Mouse (Mus musculus) myocyte (in vitro differentiated cells): ENCODE measurements at regions not wholly inside any gene's neighbourhood (a gene's known extent, or its start where the extent isn't known, plus 50 kb on each side); places are given as distances from the start of the nearest gene placed in this dataset.

Experiments used
- H3K27me3 ChIP-seq: one replicate; pipeline ENCODE4 v1.6.1; 2011; ENCODE audit not compliant: control insufficient read depth, insufficient read depth, insufficient read length
- H3K36me3 ChIP-seq: one replicate; pipeline ENCODE4 v1.6.1; 2011; ENCODE audit not compliant: control insufficient read depth, insufficient read depth
- H3K4me2 ChIP-seq: one replicate; pipeline ENCODE4 v1.6.1; 2011; ENCODE audit warnings: low read depth, control low read depth
- H3K4me3 ChIP-seq: one replicate; pipeline ENCODE4 v1.5.1; 2011; ENCODE audit warnings: mild to moderate bottlenecking, control low read depth, moderate library complexity
- H3K79me2 ChIP-seq: one replicate; pipeline ENCODE4 v1.6.1; 2011; ENCODE audit not compliant: control insufficient read depth, insufficient read depth
- H3ac ChIP-seq: one replicate; pipeline ENCODE4 v1.6.1; 2011; ENCODE audit not compliant: control insufficient read depth, insufficient read length
- CEBPB ChIP-seq: IDR thresholded peaks from 2 replicates; pipeline ENCODE4 v1.6.1; 2011; ENCODE audit warnings: mild to moderate bottlenecking, moderate library complexity; ENCODE audit not compliant: poor library complexity, insufficient read depth, severe bottlenecking
- E2F4 ChIP-seq: IDR thresholded peaks from one replicate; pipeline ENCODE4 v1.6.1; 2011; ENCODE audit warnings: mild to moderate bottlenecking, control low read depth, moderate library complexity; ENCODE audit not compliant: insufficient read depth
- MAX ChIP-seq: IDR thresholded peaks from one replicate; pipeline ENCODE4 v1.6.1; 2011; ENCODE audit warnings: low read depth, mild to moderate bottlenecking, control low read depth
- MYOD1 ChIP-seq, 3 experiments: IDR thresholded peaks; one replicate each; pipeline ENCODE4 v1.6.1; 2011; ENCODE audit warnings: control low read depth in 2 of 3, low read depth in 2 of 3, mild to moderate bottlenecking in 2 of 3, moderate library complexity in 1 of 3; ENCODE audit not compliant: insufficient read length in 2 of 3, control insufficient read depth in 1 of 3
- MYOG ChIP-seq, 3 experiments: IDR thresholded peaks; one replicate each; pipeline ENCODE4 v1.6.1; 2011; ENCODE audit warnings: control low read depth in 2 of 3, low read depth in 2 of 3, mild to moderate bottlenecking in 2 of 3; ENCODE audit not compliant: insufficient read length in 2 of 3, control insufficient read depth in 1 of 3, insufficient read depth in 1 of 3
- POLR2A ChIP-seq: IDR thresholded peaks from one replicate; pipeline ENCODE4 v1.6.1; 2011; ENCODE audit warnings: low read depth, mild to moderate bottlenecking, control low read depth, moderate library complexity; ENCODE audit not compliant: insufficient read length
- POLR2AphosphoS2 ChIP-seq: IDR thresholded peaks from one replicate; pipeline ENCODE4 v1.6.1; 2011; ENCODE audit warnings: low read depth, control low read depth; ENCODE audit not compliant: insufficient read length
- REST ChIP-seq: IDR thresholded peaks from one replicate; pipeline ENCODE4 v1.6.1; 2011; ENCODE audit warnings: mild to moderate bottlenecking, control low read depth, moderate library complexity; ENCODE audit not compliant: insufficient read depth, insufficient read length
- SRF ChIP-seq: IDR thresholded peaks from one replicate; pipeline ENCODE4 v1.6.1; 2011; ENCODE audit warnings: low read depth; ENCODE audit not compliant: control insufficient read depth, insufficient read length
- TCF12 ChIP-seq: IDR thresholded peaks from one replicate; pipeline ENCODE4 v1.6.1; 2011; ENCODE audit warnings: mild to moderate bottlenecking, control low read depth; ENCODE audit not compliant: poor library complexity, insufficient read depth, severe bottlenecking
- TCF3 ChIP-seq: IDR thresholded peaks from one replicate; pipeline ENCODE4 v1.6.1; 2011; ENCODE audit warnings: low read depth, control low read depth; ENCODE audit not compliant: insufficient read length
- USF1 ChIP-seq: IDR thresholded peaks from one replicate; pipeline ENCODE4 v1.6.1; 2011; ENCODE audit warnings: low read depth, mild to moderate bottlenecking, control low read depth, moderate library complexity

DNA sequence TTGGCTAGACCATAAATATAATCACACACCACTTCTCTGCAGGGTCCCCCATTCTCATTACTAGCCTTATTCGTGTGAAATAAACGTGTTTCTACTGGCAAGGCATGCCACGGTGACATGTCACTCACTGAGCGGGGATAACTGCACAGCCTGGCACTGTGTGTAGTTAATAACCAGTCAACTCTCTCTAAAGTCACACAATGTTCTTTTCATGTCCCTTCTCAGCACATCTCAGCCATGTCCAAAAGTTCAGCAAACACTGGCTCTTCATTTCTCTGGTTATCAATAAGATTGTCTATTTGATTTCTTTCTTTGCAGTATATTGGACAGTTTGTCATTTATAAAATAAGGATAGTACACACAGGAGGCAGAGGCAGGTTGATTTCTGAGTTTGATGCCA, 66.9 kb upstream of the Ak4 start:
- Histone ChIP-seq H3K4me3 (no peak overlapping the region), H3ac (no peak overlapping the region), H3K36me3 (no peaks in the 10 kb centered on the region), H3K4me2 (no peak overlapping the region), H3K27me3 (no peaks in the 10 kb centered on the region), H3K79me2 (no peaks in the 10 kb centered on the region)
- TF ChIP-seq MAX = no peak
- no peak for TF ChIP-seq REST
- TF ChIP-seq E2F4 = no peak
- no peak for TF ChIP-seq MYOG (IDR thresholded peaks at IDR 0.05; ENCODE audit: control insufficient read depth in 1 of 3, insufficient read depth in 1 of 3, insufficient read length in 2 of 3, low read depth in 2 of 3)
- no peak for TF ChIP-seq USF1

DNA sequence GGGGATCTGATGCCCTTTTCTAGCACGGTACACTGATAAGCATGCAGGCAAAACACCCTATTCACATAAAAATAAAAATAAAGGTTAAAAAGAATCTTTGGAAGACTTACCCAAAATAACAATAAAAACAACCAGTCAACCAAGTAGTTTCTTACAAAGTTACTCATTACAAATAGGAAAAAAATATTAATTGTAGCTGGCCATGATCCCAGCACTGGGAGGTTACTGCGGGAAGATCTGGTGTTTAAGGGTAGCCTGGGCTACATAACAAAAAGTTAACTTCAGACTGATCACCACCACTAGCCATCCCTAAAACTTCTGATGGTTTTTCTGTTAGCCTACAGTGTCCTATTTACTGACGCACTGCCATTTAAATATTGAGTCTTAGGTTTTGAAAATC, 67.4 kb upstream of the Ak4 start:
- Histone ChIP-seq H3K27me3 (no peaks in the 10 kb centered on the region), H3K36me3 (no peaks in the 10 kb centered on the region), H3K4me2 (no peak overlapping the region), H3K79me2 (no peaks in the 10 kb centered on the region), H3ac (no peak overlapping the region), H3K4me3 (no peak overlapping the region)
- TF ChIP-seq MAX = no peak
- TF ChIP-seq CEBPB = no peak
- TF ChIP-seq POLR2AphosphoS2 = no peak
- TF ChIP-seq MYOD1 (IDR thresholded peaks at IDR 0.05; ENCODE audit: control insufficient read depth in 1 of 3, insufficient read length in 2 of 3, low read depth in 2 of 3) = no peak
- no peak for TF ChIP-seq SRF
- TF ChIP-seq E2F4 = no peak
- no peak for TF ChIP-seq TCF3
- TF ChIP-seq MYOG (IDR thresholded peaks at IDR 0.05; ENCODE audit: control insufficient read depth in 1 of 3, insufficient read depth in 1 of 3, insufficient read length in 2 of 3, low read depth in 2 of 3) = no peak
- TF ChIP-seq REST = no peak
- TF ChIP-seq POLR2A = no peak
- no peak for TF ChIP-seq TCF12
- TF ChIP-seq USF1 = no peak

- TF ChIP-seq POLR2A (no peak), MAX (no peak), CEBPB (no peak), TCF12 (no peak), MYOD1 (IDR thresholded peaks at IDR 0.05; ENCODE audit: control insufficient read depth in 1 of 3, insufficient read length in 2 of 3, low read depth in 2 of 3) (no peak), E2F4 (no peak), POLR2AphosphoS2 (no peak)
- Histone ChIP-seq H3K4me2 (no peak overlapping the region), H3K4me3 (no peak overlapping the region), H3K36me3 (no peaks in the 10 kb centered on the region), H3ac (no peak overlapping the region), H3K27me3 (no peaks in the 10 kb centered on the region), H3K79me2 (no peaks in the 10 kb centered on the region)
Measured at GRCm38 (mm10) chr4:101350656-101351055, 68.4 kb upstream of the Ak4 start.

GRCm38 (mm10) chr4:101350222-101350621, 68.9 kb upstream of the Ak4 start:
- H3K27me3 ChIP-seq = no peaks in the 10 kb centered on the region
- H3K79me2 ChIP-seq = no peaks in the 10 kb centered on the region
- no peaks in the 10 kb centered on the region for H3K36me3 ChIP-seq
- no peak for TF ChIP-seq REST
- TF ChIP-seq POLR2A = no peak
- TF ChIP-seq E2F4 = no peak
- no peak for TF ChIP-seq MYOD1 (IDR thresholded peaks at IDR 0.05; ENCODE audit: control insufficient read depth in 1 of 3, insufficient read length in 2 of 3, low read depth in 2 of 3)
- TF ChIP-seq POLR2AphosphoS2 = no peak
- no peak for TF ChIP-seq SRF
- TF ChIP-seq CEBPB = no peak
- no peak for TF ChIP-seq MAX
- TF ChIP-seq TCF12 = no peak
- no peak for TF ChIP-seq TCF3
- no peak overlapping the region for H3ac ChIP-seq
- no peak overlapping the region for H3K4me2 ChIP-seq
- H3K4me3 ChIP-seq = no peak overlapping the region

- no peak overlapping the region for H3ac ChIP-seq
- no peak overlapping the region for H3K4me3 ChIP-seq
- H3K36me3 ChIP-seq = no peaks in the 10 kb centered on the region
- H3K27me3 ChIP-seq = no peaks in the 10 kb centered on the region
- H3K79me2 ChIP-seq = no peaks in the 10 kb centered on the region
- TF ChIP-seq E2F4 (no peak), USF1 (no peak), MYOD1 (IDR thresholded peaks at IDR 0.05; ENCODE audit: control insufficient read depth in 1 of 3, insufficient read length in 2 of 3, low read depth in 2 of 3) (no peak), POLR2A (no peak), POLR2AphosphoS2 (no peak), MAX (no peak), REST (no peak), TCF12 (no peak), SRF (no peak), CEBPB (no peak), MYOG (IDR thresholded peaks at IDR 0.05; ENCODE audit: control insufficient read depth in 1 of 3, insufficient read depth in 1 of 3, insufficient read length in 2 of 3, low read depth in 2 of 3) (no peak), TCF3 (no peak)
- H3K4me2 ChIP-seq = no peak overlapping the region
Measured at GRCm38 (mm10) chr4:101349413-101349812, 69.7 kb upstream of the Ak4 start.
